Mouse (Mus musculus) midbrain, embryonic 16.5 days (tissue): Measurements from ENCODE around the gene Lfng. TPM values are rescaled to one million over a fixed set of nuclear protein-coding genes. Genes with fewer than 3 reads are reported as not detected.

ENCODE experiments used
- polyA plus RNA-seq: library from polyadenylated mRNA; unstranded; fragments of >200 nt; fragmentation: Nextera tagmentation; extraction: Ambion mirVana; gene quantifications from 2 replicates; pipeline ENCODE4 v1.2.1, GENCODE M21; 2015

Gene Lfng
- polyA plus RNA-seq, 1 experiment from 2014 or later: 23.1 TPM

Other genes with a start within 250 kb of the Lfng start
- 44.7 and 46.4 TPM in 2 replicates for gene Snx8, start 218.1 kb upstream of the Lfng start, polyA plus RNA-seq
- gene Eif3b, start 188.0 kb upstream of the Lfng start, polyA plus RNA-seq: 60.2 and 61.1 TPM in 2 replicates
- gene Gm4869, start 161.7 kb upstream of the Lfng start, polyA plus RNA-seq: not detected in 2 replicates
- gene Chst12, start 101.8 kb upstream of the Lfng start, polyA plus RNA-seq: 25.5 and 30.6 TPM in 2 replicates
- 0.43 TPM in 1 of 2 replicates, not detected in the other for gene Grifin, start 42.2 kb upstream of the Lfng start, polyA plus RNA-seq
- 56.0 and 61.5 TPM in 2 replicates for gene Ttyh3, start 41.7 kb downstream of the Lfng start, polyA plus RNA-seq
- gene Iqce, start 95.1 kb downstream of the Lfng start, polyA plus RNA-seq: 30.5 and 31.5 TPM in 2 replicates
- gene Brat1, start 97.7 kb downstream of the Lfng start, polyA plus RNA-seq: 21.8 and 24.8 TPM in 2 replicates
- 5.7 and 11.6 TPM in 2 replicates for gene Amz1, start 116.8 kb downstream of the Lfng start, polyA plus RNA-seq
- gene Gna12, start 223.1 kb downstream of the Lfng start, polyA plus RNA-seq: 9.3 and 11.0 TPM in 2 replicates